Mouse (Mus musculus): Measurements from ENCODE around the gene Slc25a48. TPM values are rescaled to one million over a fixed set of nuclear protein-coding genes. Genes with fewer than 3 reads are reported as not detected.

The Slc25a48 gene
- polyA plus RNA-seq, 1 experiment from 2014 or later, result 0.05 TPM

DNA sequence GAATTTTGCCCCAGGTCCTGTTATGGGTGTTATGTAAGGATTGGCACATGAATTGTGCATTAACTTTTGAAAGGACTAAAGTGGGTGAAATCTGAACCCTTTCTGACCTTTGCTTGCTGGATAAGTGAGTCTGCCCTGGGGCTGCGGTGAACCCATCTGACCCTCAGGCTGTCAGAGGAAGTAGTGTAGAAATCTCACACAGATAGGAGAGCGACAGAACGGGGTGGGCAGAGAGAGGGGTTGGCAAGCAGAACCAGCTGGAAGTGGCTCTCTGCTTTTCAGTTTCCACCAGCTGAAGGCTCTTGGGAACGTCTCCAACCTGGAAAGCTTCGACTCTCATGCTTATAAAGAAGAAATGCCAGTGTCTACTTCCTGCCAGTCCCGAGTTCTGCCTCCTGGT lies 39.1 kb downstream of the Slc25a48 start:
- no peak overlapping the region for H3K4me3 ChIP-seq (replicated peaks)
- no peak for ATAC-seq (ENCODE audit: low FRiP score)

GRCm38 (mm10) chr13:56478027-56478426 lies 39.9 kb downstream of the Slc25a48 start:
- Histone ChIP-seq H3K27me3 (replicated peaks) (no peaks in the 10 kb centered on the region), H3K4me3 (replicated peaks) (no peak overlapping the region), H3K27ac (replicated peaks) (no peak overlapping the region), H3K4me2 (no peak overlapping the region), H3K36me3 (no peaks in the 10 kb centered on the region), H3K9ac (replicated peaks) (no peak overlapping the region), H3K9me3 (replicated peaks) (no peaks in the 10 kb centered on the region), H3K4me1 (no peaks in the 10 kb centered on the region)
- 79% methylated on average over 6 of the region's 6 CpGs for WGBS
- ATAC-seq (ENCODE audit: low FRiP score), result no peak

More for the DNA sequence above, 39.1 kb downstream of the Slc25a48 start:
- 69% methylated on average over 6 of the region's 6 CpGs for WGBS
- no peaks in the 10 kb centered on the region for H3K27me3 ChIP-seq (replicated peaks)
- no peak overlapping the region for H3K9ac ChIP-seq (replicated peaks)
- no peak overlapping the region for H3K27ac ChIP-seq (replicated peaks)
- no peaks in the 10 kb centered on the region for H3K36me3 ChIP-seq
- H3K4me2 ChIP-seq, result no peak overlapping the region
- H3K4me1 ChIP-seq, result no peaks in the 10 kb centered on the region
- H3K9me3 ChIP-seq (replicated peaks), result no peaks in the 10 kb centered on the region

- no peak within 1 kb of the TSS for H3K27ac ChIP-seq (replicated peaks)
- no peak within 1 kb of the TSS for H3K4me2 ChIP-seq
- 87% methylated on average over 3 of the region's 3 CpGs for WGBS
- no peaks in the 10 kb centered on the region for H3K27me3 ChIP-seq (replicated peaks)
- no peaks in the 10 kb centered on the region for H3K4me1 ChIP-seq
- H3K36me3 ChIP-seq, result no peaks in the 10 kb centered on the region
- H3K9me3 ChIP-seq (replicated peaks), result no peaks in the 10 kb centered on the region
- H3K9ac ChIP-seq (replicated peaks), result no peak within 1 kb of the TSS
- no peak for ATAC-seq (ENCODE audit: low FRiP score)
- H3K4me3 ChIP-seq (replicated peaks), result no peak within 1 kb of the TSS
Observed at GRCm38 (mm10) chr13:56482146-56482545, 44.0 kb downstream of the Slc25a48 start, which contains the start of gene Il9. TSS of gene Il9 (minus strand) at chr13:56482246.

GRCm38 (mm10) chr13:56488012-56488411 lies 49.9 kb downstream of the Slc25a48 start:
- no peaks in the 10 kb centered on the region for H3K4me1 ChIP-seq
- no peak overlapping the region for H3K27ac ChIP-seq (replicated peaks)
- ATAC-seq (ENCODE audit: low FRiP score), result no peak
- no peaks in the 10 kb centered on the region for H3K9me3 ChIP-seq (replicated peaks)
- no peak overlapping the region for H3K9ac ChIP-seq (replicated peaks)
- H3K4me2 ChIP-seq, result no peak overlapping the region
- no peaks in the 10 kb centered on the region for H3K36me3 ChIP-seq
- 78% methylated on average over 5 of the region's 5 CpGs for WGBS
- H3K27me3 ChIP-seq (replicated peaks), result no peaks in the 10 kb centered on the region
- no peak overlapping the region for H3K4me3 ChIP-seq (replicated peaks)

GRCm38 (mm10) chr13:56494440-56494839 lies 56.3 kb downstream of the Slc25a48 start:
- H3K36me3 ChIP-seq, result no peaks in the 10 kb centered on the region

GRCm38 (mm10) chr13:56500132-56500531 lies 62.0 kb downstream of the Slc25a48 start:
- H3K4me3 ChIP-seq (replicated peaks), result no peak overlapping the region
- no peaks in the 10 kb centered on the region for H3K36me3 ChIP-seq
- H3K27ac ChIP-seq (replicated peaks), result no peak overlapping the region
- no peaks in the 10 kb centered on the region for H3K27me3 ChIP-seq (replicated peaks)
- H3K4me1 ChIP-seq, result no peaks in the 10 kb centered on the region
- WGBS, result 71% methylated on average over 3 of the region's 3 CpGs
- H3K9ac ChIP-seq (replicated peaks), result no peak overlapping the region
- H3K4me2 ChIP-seq, result no peak overlapping the region
- H3K9me3 ChIP-seq (replicated peaks), result no peaks in the 10 kb centered on the region
- ATAC-seq (ENCODE audit: low FRiP score), result no peak

More at GRCm38 (mm10) chr13:56494440-56494839, 56.3 kb downstream of the Slc25a48 start:
- Histone ChIP-seq H3K27me3 (replicated peaks) (no peaks in the 10 kb centered on the region), H3K4me3 (replicated peaks) (no peak overlapping the region), H3K27ac (replicated peaks) (no peak overlapping the region), H3K9me3 (replicated peaks) (no peaks in the 10 kb centered on the region), H3K4me2 (no peak overlapping the region), H3K9ac (replicated peaks) (no peak overlapping the region), H3K4me1 (no peaks in the 10 kb centered on the region)
- WGBS, result 26% methylated on average over 3 of the region's 3 CpGs
- ATAC-seq (ENCODE audit: low FRiP score), result no peak

- no peaks in the 10 kb centered on the region for H3K4me1 ChIP-seq
- no peak overlapping the region for H3K27ac ChIP-seq (replicated peaks)
- no peaks in the 10 kb centered on the region for H3K9me3 ChIP-seq (replicated peaks)
- H3K9ac ChIP-seq (replicated peaks), result no peak overlapping the region
- no peak overlapping the region for H3K4me2 ChIP-seq
- ATAC-seq (ENCODE audit: low FRiP score), result no peak
- no peaks in the 10 kb centered on the region for H3K27me3 ChIP-seq (replicated peaks)
- no peak overlapping the region for H3K4me3 ChIP-seq (replicated peaks)
- 88% methylated on average over 8 of the region's 8 CpGs for WGBS
- no peaks in the 10 kb centered on the region for H3K36me3 ChIP-seq
Observed at GRCm38 (mm10) chr13:56500636-56501035, 62.5 kb downstream of the Slc25a48 start.

- Histone ChIP-seq H3K36me3 (no peaks in the 10 kb centered on the region), H3K27me3 (replicated peaks) (no peaks in the 10 kb centered on the region), H3K27ac (replicated peaks) (no peak overlapping the region), H3K4me1 (no peaks in the 10 kb centered on the region), H3K4me2 (no peak overlapping the region), H3K9me3 (replicated peaks) (no peaks in the 10 kb centered on the region), H3K4me3 (replicated peaks) (no peak overlapping the region), H3K9ac (replicated peaks) (no peak overlapping the region)
- no peak for ATAC-seq (ENCODE audit: low FRiP score)
- WGBS, result 78% methylated on average over 6 of the region's 6 CpGs
Observed at GRCm38 (mm10) chr13:56501866-56502420, 63.8 kb downstream of the Slc25a48 start.

GRCm38 (mm10) chr13:56506871-56507496 lies 68.8 kb downstream of the Slc25a48 start:
- WGBS, result 83% methylated on average over 6 of the region's 6 CpGs
- H3K9me3 ChIP-seq (replicated peaks), result no peaks in the 10 kb centered on the region

GRCm38 (mm10) chr13:56509796-56510195 lies 71.6 kb downstream of the Slc25a48 start:
- Histone ChIP-seq H3K4me2 (no peak overlapping the region), H3K9me3 (replicated peaks) (no peaks in the 10 kb centered on the region), H3K4me1 (no peaks in the 10 kb centered on the region), H3K9ac (replicated peaks) (no peak overlapping the region), H3K27ac (replicated peaks) (no peak overlapping the region), H3K27me3 (replicated peaks) (no peaks in the 10 kb centered on the region), H3K36me3 (no peaks in the 10 kb centered on the region), H3K4me3 (replicated peaks) (no peak overlapping the region)
- 81% methylated on average over 2 of the region's 2 CpGs for WGBS
- no peak for ATAC-seq (ENCODE audit: low FRiP score)

More at GRCm38 (mm10) chr13:56506871-56507496, 68.8 kb downstream of the Slc25a48 start:
- Histone ChIP-seq H3K9ac (replicated peaks) (no peak overlapping the region), H3K27ac (replicated peaks) (no peak overlapping the region), H3K36me3 (no peaks in the 10 kb centered on the region), H3K27me3 (replicated peaks) (no peaks in the 10 kb centered on the region), H3K4me2 (no peak overlapping the region), H3K4me3 (replicated peaks) (no peak overlapping the region), H3K4me1 (no peaks in the 10 kb centered on the region)
- no peak for ATAC-seq (ENCODE audit: low FRiP score)

DNA sequence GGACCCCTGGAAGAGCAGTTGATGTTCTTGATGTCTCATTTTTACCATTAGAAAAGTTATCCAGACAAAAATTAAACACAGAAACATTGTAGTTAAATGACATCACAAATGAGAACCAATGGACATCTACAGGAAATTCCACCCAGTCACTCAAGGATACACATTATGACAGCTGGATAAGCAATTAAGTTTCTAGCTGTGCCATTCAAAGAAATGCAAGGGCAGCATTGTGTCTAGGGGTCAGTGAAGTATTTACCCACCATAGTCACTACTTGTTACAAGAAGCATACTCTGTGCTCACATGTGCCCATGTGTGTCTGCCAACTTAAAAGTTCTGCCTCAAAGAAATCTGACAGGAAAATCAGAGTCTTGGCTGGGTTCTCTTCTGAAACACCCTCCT lies 75.4 kb downstream of the Slc25a48 start:
- Histone ChIP-seq H3K4me3 (replicated peaks) (no peak overlapping the region), H3K27ac (replicated peaks) (no peak overlapping the region), H3K9me3 (replicated peaks) (no peaks in the 10 kb centered on the region), H3K4me2 (no peak overlapping the region), H3K36me3 (no peaks in the 10 kb centered on the region), H3K9ac (replicated peaks) (no peak overlapping the region), H3K4me1 (no peaks in the 10 kb centered on the region; the same call in 1 of the 2 replicates), H3K27me3 (replicated peaks) (no peaks in the 10 kb centered on the region)
- no peak for ATAC-seq (ENCODE audit: low FRiP score)

- H3K4me2 ChIP-seq, result no peak overlapping the region
- no peaks in the 10 kb centered on the region; the same call in 1 of the 2 replicates for H3K4me1 ChIP-seq
- no peak overlapping the region for H3K4me3 ChIP-seq (replicated peaks)
- H3K27me3 ChIP-seq (replicated peaks), result no peaks in the 10 kb centered on the region
- 62% methylated on average over 4 of the region's 4 CpGs for WGBS
- H3K27ac ChIP-seq (replicated peaks), result no peak overlapping the region
- no peak for ATAC-seq (ENCODE audit: low FRiP score)
- H3K9ac ChIP-seq (replicated peaks), result no peak overlapping the region
- H3K36me3 ChIP-seq, result no peaks in the 10 kb centered on the region
- no peaks in the 10 kb centered on the region for H3K9me3 ChIP-seq (replicated peaks)
Observed at GRCm38 (mm10) chr13:56516311-56516710, 78.2 kb downstream of the Slc25a48 start.

Measured in neural tube, embryonic 15.5 days (tissue).